Mouse (Mus musculus) stomach, embryonic 14.5 days (tissue): ENCODE data around the gene Slc25a43. TPM values are rescaled to one million over a fixed set of nuclear protein-coding genes. Genes with fewer than 3 reads are reported as not detected.

Source experiments
- ATAC-seq: fragments of 200-750 bp; cut with Nextera tagmentation; 2 replicates; pipeline ENCODE4 v1.8.0; 2017; ENCODE audit warnings: low read depth, moderate TSS enrichment; ENCODE audit not compliant: insufficient number of reproducible peaks, insufficient read depth, low FRiP score
- H3K27ac ChIP-seq: fragments of 300-500 bp; sonication (generic); 2 replicates; pipeline ENCODE4 v1.5.1; 2014; ENCODE audit warnings: mild to moderate bottlenecking, low read length, moderate library complexity, mixed read lengths
- H3K27me3 ChIP-seq: fragments of 300-500 bp; sonication (generic); 2 replicates; pipeline ENCODE4 v1.6.1; 2014; ENCODE audit warnings: low read length, control low read depth, mixed read lengths; ENCODE audit not compliant: control insufficient read depth, insufficient read depth
- H3K36me3 ChIP-seq: fragments of 300-500 bp; sonication (generic); 2 replicates; pipeline ENCODE4 v1.6.1; 2014; ENCODE audit warnings: mild to moderate bottlenecking, control low read depth, low read length, moderate library complexity, mixed read lengths; ENCODE audit not compliant: control insufficient read depth, insufficient read depth
- H3K4me1 ChIP-seq: fragments of 300-500 bp; sonication (generic); 2 replicates; pipeline ENCODE4 v1.6.1; 2014; ENCODE audit warnings: low read length, control low read depth, mixed read lengths; ENCODE audit not compliant: control insufficient read depth, insufficient read depth
- H3K4me2 ChIP-seq: fragments of 300-500 bp; sonication (generic); replicated peaks from 2 replicates; pipeline ENCODE4 v1.6.1; 2014; ENCODE audit warnings: low read depth, low read length, control low read depth
- H3K4me3 ChIP-seq: fragments of 300-500 bp; sonication (generic); 2 replicates; pipeline ENCODE4 v1.5.1; 2014; ENCODE audit warnings: low read depth, low read length, control low read depth
- H3K9ac ChIP-seq: fragments of 300-500 bp; sonication (generic); replicated peaks from 2 replicates; pipeline ENCODE4 v1.6.1; 2014; ENCODE audit warnings: low read depth, mild to moderate bottlenecking, control low read depth, low read length, moderate library complexity, mixed read lengths
- H3K9me3 ChIP-seq: fragments of 300-500 bp; sonication (generic); 2 replicates; pipeline ENCODE4 v1.6.1; 2016; ENCODE audit warnings: low read depth, low read length, control low read depth; ENCODE audit not compliant: control insufficient read depth
- WGBS: fragments of 180-500 bp; shearing (Covaris S2); extraction: QIAGEN DNeasy Blood & Tissue Kit; methylation state at CpG from one replicate; pipeline ENCODE4 v1.1.7; 2014; 5-methylcytosine and 5-hydroxymethylcytosine counted together
- polyA plus RNA-seq: library from polyadenylated mRNA; unstranded; fragments of >200 nt; fragmentation: Nextera tagmentation; extraction: Ambion mirVana; gene quantifications from 2 replicates; pipeline ENCODE4 v1.2.1, GENCODE M21; 2014

Slc25a43 gene
- polyA plus RNA-seq, 1 experiment from 2014 or later: 1.7 TPM

DNA sequence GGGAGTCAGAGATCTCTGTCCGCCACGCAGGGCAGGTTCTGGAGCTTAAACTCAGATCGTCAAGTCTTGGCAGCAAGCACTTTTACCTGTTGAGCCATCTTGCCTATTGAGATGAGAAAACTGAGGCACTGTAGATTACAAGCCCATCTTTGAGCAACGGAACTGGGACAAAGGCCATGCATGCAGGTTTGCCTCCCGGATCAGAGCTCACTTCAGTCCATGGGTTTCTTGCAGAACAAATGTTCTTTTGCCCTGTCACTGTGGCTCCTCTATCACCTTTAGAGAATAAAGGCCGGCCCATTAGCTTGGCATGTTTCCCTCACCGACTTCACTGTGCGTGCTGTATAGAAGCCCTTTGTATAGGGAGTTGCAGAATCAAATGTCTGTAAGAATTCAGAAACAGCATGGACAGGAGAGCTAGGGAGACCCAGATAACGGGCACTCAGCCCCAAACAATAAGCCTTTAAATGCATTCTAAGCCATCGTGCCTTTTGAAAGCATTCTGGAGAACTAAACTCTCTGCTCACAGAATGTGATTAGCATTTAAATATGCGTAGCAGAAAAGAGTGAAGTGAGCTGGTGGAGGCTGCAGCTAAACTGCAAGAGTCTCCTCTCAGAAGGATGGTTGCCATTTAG lies 20.0 kb downstream of the Slc25a43 start:
- 63% methylated on average over 11 of the region's 11 CpGs for WGBS
- Histone ChIP-seq H3K9ac (no peak overlapping the region), H3K27me3 (no peaks in the 10 kb centered on the region), H3K4me2 (no peak overlapping the region), H3K4me1 (no peaks in the 10 kb centered on the region), H3K27ac (no peak overlapping the region), H3K36me3 (no peaks in the 10 kb centered on the region), H3K4me3 (no peak overlapping the region), H3K9me3 (no peaks in the 10 kb centered on the region)
- no peak for ATAC-seq

- H3K9ac ChIP-seq: no peak overlapping the region
- H3K4me1 ChIP-seq: no peaks in the 10 kb centered on the region
- H3K4me3 ChIP-seq: no peak overlapping the region
- no peak for ATAC-seq
- no peaks in the 10 kb centered on the region for H3K36me3 ChIP-seq
- WGBS: 42% methylated on average over 2 of the region's 2 CpGs
- no peaks in the 10 kb centered on the region for H3K27me3 ChIP-seq
- H3K9me3 ChIP-seq: no peaks in the 10 kb centered on the region
- no peak overlapping the region for H3K4me2 ChIP-seq
- no peak overlapping the region for H3K27ac ChIP-seq
Measured at GRCm38 (mm10) chrX:36763934-36764317, 20.5 kb downstream of the Slc25a43 start.

DNA sequence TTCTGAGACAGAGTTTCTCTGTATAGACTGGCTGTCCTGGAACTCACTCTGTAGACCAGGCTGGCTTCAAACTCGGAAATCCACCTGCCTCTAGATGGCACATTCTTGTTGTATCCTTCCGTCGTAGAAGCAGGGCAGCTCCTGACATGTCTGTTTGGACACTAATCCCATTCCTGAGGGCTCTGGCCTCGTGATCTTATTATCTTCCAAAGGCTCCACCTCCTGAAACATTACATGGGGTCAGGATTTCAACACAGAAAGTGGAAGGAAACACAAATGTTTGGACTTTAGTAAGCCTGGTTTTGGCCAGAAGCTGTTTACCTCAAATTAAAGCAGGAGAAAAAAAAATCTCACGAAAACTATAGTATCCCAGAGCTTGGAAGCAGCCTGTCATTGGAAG lies 23.9 kb downstream of the Slc25a43 start:
- Histone ChIP-seq H3K27me3 (no peaks in the 10 kb centered on the region), H3K9me3 (no peaks in the 10 kb centered on the region), H3K4me2 (no peak overlapping the region), H3K36me3 (no peaks in the 10 kb centered on the region), H3K27ac (no peak overlapping the region), H3K9ac (no peak overlapping the region), H3K4me1 (no peaks in the 10 kb centered on the region), H3K4me3 (no peak overlapping the region)
- WGBS: 66% methylated on average over 5 of the region's 5 CpGs
- no peak for ATAC-seq

DNA sequence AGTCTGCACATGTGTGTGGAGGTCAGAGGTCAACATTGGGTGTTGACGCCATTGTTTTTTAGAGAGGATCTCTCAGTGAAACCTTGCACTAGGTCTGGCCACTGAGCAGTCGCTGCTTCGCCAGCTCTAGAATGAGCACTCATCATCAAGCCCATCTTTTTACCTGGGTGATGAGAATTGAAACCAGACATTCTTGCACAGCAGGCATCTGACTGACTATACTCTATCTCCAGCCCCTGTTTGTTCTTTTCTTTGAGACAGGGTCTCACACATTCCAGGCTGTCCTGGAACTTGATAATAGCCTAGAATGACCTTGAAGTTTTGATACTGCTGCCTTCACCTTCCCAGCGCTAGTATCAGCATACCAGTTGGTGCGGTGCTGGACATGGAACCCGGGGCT lies 29.1 kb downstream of the Slc25a43 start:
- H3K9ac ChIP-seq: no peak overlapping the region

GRCm38 (mm10) chrX:36775520-36775919 lies 32.1 kb downstream of the Slc25a43 start:
- ATAC-seq: no peak
- no peak overlapping the region for H3K4me2 ChIP-seq
- no peaks in the 10 kb centered on the region for H3K27me3 ChIP-seq
- 89% methylated on average over 5 of the region's 5 CpGs for WGBS
- H3K4me3 ChIP-seq: no peak overlapping the region
- no peaks in the 10 kb centered on the region for H3K4me1 ChIP-seq
- no peak overlapping the region for H3K9ac ChIP-seq
- no peaks in the 10 kb centered on the region for H3K9me3 ChIP-seq
- no peaks in the 10 kb centered on the region for H3K36me3 ChIP-seq
- no peak overlapping the region for H3K27ac ChIP-seq

More for the DNA sequence above, 29.1 kb downstream of the Slc25a43 start:
- ATAC-seq: no peak
- Histone ChIP-seq H3K36me3 (no peaks in the 10 kb centered on the region), H3K4me3 (no peak overlapping the region), H3K27ac (no peak overlapping the region), H3K27me3 (no peaks in the 10 kb centered on the region), H3K4me2 (no peak overlapping the region), H3K4me1 (no peaks in the 10 kb centered on the region), H3K9me3 (no peaks in the 10 kb centered on the region)
- WGBS: 87% methylated on average over 6 of the region's 6 CpGs

GRCm38 (mm10) chrX:36777694-36778093 lies 34.2 kb downstream of the Slc25a43 start:
- WGBS: 82% methylated on average over 4 of the region's 4 CpGs
- Histone ChIP-seq H3K4me3 (no peak overlapping the region), H3K36me3 (no peaks in the 10 kb centered on the region), H3K4me1 (no peaks in the 10 kb centered on the region), H3K27ac (no peak overlapping the region), H3K9me3 (no peaks in the 10 kb centered on the region), H3K4me2 (no peak overlapping the region), H3K27me3 (no peaks in the 10 kb centered on the region), H3K9ac (no peak overlapping the region)
- no peak for ATAC-seq

DNA sequence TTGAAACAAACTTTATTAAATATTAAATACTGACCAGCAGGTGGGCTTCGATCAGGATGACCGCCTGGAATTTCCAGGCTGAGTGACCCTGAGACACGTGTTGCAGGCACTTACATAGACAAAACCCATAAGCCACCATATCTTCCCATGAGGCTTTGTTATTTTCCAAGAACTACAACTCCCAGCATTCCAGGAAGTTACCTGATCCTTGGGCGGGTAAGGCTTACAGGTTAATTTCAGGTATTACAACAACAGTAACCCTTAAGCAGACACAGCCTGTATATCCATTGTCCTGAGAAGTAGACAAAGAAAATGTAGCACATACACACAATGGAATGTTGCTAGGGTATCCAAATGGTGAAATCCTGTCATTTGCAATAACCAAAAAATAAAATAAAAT lies 45.9 kb downstream of the Slc25a43 start:
- Histone ChIP-seq H3K4me2 (no peak overlapping the region), H3K9ac (no peak overlapping the region), H3K27ac (no peak overlapping the region), H3K36me3 (no peaks in the 10 kb centered on the region), H3K27me3 (no peaks in the 10 kb centered on the region), H3K9me3 (no peaks in the 10 kb centered on the region), H3K4me3 (no peak overlapping the region), H3K4me1 (no peaks in the 10 kb centered on the region)
- 61% methylated on average over 4 of the region's 4 CpGs for WGBS
- ATAC-seq: no peak

DNA sequence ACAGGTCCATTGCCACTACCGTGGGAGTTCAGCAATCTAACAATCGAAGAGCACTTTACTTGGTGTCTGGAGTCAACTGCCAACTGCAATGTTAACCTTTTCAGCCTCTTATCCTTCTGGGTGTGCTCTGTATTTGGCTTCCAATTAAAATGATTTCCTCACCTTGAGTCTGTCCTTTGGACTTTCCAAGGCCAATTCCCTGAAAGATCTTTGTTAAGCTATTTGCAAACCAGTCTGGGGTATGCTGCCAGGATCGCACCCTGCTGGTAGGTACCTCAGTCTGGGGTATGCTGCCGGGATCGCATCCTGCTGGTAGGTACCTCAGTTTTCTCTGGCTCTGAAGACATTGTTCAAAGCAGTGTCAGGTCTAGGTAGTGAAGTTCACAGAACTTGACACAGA lies 51.1 kb downstream of the Slc25a43 start:
- Histone ChIP-seq H3K27ac (no peak overlapping the region), H3K4me1 (no peaks in the 10 kb centered on the region), H3K4me2 (no peak overlapping the region), H3K36me3 (no peaks in the 10 kb centered on the region), H3K9me3 (no peaks in the 10 kb centered on the region), H3K27me3 (no peaks in the 10 kb centered on the region), H3K9ac (no peak overlapping the region), H3K4me3 (no peak overlapping the region)
- WGBS: 65% methylated on average over 5 of the region's 5 CpGs
- no peak for ATAC-seq
